Mouse (Mus musculus): ENCODE data around the gene Gm11146.

Gm11146 gene

DNA sequence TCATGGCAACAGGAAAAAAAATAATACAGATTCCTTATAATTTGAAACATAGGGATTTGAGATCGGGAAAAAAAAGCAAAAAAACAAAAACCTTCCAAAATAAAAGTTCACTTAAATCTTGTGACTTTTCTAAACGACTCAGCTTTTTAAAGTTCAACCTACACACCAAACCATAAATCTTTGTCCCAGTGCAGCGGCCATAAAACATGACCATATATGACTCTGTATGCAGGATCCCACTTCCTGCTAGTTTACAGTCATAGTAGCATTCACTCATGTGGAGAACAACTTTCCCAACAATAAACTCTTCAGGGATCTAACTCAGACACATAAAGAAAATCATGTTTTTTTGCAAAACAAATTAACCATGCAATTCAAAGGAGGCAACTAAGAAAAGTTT is 39.0 kb downstream of the Gm11146 start:
- DNase-seq (ENCODE audit: extremely low read depth, low read depth, low spot score), result no peak

DNA sequence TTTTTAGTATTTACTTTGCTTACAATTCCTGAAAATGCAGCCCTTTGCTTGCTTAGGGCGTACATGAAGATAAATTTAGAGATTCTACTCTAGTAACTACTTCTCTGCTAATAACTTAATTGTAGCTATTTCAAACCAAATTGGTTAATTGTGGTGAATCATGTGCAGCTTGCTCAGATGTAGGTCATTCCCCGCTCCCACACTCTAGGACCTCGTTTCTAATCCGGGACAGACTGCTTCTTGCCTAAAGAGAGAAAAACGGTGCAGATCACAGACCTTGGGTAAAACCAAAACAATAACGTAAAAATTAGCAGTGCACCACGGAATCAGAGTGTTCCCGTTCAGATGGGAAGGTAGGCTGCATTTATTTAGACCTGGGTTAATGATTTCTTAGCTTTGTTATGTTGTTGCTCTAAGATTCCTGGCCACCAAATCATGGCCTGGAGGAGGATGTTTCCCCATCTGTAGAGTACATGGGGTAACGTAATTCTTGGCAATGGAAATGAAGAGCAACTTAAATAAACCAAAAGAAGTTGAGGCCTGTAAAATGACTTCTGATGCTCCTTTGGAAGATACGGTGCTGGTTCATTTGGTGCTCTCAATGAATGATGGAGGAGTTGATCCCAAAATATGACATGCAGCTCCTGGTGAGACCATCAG is 45.3 kb downstream of the Gm11146 start:
- DNase-seq (ENCODE audit: extremely low read depth, low read depth, low spot score), result peak; percentile 74

DNA sequence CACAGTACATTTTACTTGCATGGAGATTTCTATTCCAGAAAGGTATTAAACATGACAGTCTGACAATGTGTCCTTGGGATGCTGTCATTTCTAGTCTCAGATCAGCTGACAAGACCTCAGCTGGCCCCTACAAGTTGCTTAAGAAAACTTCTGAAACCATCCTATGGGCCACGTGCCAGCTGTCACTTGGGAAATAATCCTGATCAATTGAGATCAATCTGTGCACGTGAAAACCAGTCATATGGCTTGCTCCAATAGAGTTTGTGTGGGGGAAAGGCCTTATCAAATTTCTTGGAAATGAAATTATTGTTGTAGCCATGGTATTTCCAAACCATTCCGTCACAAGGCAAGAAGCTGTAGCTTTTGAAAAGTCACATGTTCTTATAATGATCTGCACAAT is 50.8 kb downstream of the Gm11146 start:
- DNase-seq (ENCODE audit: extremely low read depth, low read depth, low spot score), result no peak
